Mouse (Mus musculus): ENCODE measurements around the gene Tst.

The Tst gene

DNA sequence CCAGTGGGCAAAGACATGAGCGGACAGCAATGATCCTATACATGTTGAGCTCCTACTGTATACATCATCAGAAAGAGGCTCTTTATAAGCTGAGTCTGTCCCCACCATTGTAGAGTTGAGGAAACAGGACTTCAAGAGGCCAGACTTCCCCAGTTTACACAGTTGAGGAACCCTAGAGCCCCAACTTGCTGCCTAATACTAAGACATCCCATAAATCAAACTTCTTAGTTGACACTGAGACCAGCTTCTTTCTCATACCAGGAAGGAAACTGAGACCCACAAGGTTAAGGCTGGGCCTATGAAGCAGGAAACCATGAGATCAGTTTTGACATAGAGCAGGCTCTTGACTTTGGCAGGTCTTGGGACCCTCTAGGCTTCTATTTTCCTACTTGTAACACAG is 20.1 kb downstream of the Tst start:
- DNase-seq (ENCODE audit: low read depth) = no peak

DNA sequence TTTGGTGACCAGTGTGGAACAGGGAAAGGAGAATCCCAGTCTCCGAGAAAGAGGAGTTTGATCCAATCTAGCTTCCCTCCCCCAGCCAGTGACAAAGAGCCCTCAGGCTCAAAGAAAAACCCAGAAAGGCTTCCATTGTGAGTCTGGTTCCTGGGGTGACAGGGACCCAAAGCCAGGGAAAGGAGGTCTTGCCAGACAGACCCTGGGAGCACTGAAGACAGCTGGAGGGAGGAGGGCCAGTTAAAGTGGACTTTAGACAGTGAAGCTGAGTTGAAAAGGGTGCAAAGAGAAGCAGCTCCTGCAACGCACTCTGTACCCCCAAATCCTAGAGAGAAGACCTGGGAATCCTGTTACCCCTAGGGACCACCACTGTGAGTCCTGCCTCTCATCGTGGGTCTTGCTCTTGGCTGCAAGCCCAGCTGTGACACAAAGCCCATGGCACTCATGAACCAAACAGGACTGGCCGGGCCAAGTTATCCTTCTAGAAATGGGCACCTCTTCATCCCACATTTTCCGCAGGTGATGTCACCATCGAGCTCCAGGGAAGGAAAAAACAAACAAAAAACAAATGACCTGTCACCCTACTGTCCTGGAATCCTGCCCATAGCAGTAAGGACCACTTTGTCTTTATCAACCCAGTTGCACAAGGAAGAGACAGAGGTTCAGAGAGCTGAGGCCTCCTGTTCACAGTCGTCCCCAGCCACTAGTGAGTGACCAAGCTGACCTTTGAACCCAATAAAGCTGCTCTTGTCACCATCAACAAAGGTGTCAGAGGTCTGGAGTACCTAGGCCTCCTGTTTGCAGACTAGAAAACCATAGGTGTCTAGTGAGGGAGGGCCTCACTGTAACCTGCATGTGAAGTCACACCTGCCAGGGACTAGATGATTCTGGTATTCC is 21.2 kb downstream of the Tst start:
- no peak for DNase-seq (ENCODE audit: low read depth)

DNA sequence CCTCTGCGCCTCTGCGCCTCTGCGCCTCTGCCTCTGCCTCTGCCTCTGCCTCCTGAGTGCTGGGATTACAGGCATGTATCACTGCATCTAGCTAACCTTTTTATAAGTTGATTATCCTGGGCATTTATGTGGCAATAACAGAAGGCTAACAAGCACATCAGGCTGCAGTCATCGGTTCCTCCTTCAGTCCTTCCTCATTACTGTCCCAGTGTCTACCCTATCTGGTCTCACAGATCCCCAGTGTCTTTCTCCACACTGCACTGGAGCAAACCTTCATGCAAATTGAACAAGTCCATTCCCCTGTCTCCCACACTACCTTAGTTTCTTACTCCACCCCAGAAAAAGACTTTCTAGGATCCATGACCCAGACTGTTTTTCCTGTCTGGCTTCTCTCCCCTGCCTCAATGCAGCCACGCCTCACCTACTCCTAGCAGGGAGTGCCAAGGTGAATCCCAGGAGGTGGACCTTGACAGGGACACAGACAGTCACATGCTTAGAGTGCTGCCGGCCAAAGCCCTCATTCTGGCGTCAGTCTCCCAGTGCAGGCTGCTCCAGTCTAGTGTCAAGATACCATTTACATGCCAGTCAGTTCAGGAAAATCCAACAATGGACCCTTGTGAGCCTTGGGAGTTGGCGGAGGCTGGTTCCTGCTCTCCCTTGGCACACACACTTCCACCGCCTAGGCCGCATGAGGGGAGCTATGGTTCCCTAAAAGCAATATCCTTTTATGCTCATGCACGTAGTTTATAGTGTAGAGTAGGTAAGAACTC is 22.1 kb downstream of the Tst start:
- no peak for DNase-seq (ENCODE audit: low read depth)

DNA sequence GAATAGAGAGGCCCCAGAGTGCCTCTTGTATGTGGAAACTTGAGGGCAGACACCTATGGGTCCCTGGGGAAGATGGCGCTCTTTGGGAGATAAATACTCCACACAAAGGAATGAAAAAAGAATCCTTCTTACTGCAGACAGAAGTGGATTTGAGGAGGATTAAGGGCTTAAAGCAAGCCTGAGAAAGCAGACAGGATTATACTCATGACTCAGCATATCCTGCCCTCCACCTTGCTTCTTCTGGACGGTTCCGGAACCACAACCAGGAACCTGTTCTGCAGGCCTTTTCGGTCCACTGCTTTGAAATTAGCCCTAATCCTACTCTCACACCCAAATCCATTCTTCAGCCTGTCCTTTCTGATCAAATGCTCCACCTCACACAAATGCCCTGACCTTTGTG is 23.6 kb downstream of the Tst start:
- no peak for DNase-seq (ENCODE audit: low read depth)

DNA sequence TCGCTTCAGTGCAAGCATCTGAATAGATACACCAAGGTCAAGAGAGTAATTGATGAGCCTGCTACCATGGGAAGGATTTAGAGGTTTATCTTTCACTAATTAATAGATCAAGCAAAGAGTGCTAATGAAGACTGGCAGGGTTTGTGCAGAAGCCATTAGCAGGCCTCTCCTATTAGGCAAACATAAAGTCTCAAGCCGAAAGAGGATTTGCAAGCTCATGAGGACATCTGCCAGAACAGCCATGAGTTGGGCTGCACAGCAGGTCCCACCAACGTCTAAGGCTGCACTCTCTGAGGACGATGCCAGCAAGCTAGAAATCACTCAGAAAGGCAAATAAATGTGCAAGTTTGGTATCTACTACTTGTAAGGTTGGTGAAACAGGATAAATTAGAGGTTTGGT is 25.0 kb downstream of the Tst start:
- DNase-seq (ENCODE audit: low read depth) = no peak

DNA sequence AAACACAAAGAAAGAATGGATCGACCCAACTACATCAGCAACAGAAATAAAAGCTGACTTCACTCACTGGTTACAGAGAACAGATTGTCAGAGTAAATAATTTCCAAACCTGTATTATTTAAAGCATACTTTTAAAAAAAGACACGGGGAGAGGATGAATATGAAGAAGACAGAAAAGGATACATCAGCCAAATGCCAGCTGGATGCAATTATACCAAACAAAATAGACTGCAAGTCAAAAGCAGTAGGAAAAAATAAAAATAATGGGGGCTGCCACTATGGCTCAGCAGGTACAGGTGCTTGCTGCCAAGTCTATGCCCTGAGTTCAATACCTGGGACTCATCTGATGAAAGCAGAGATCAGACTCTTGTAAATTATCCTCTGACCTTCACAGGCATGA is 25.5 kb downstream of the Tst start:
- DNase-seq (ENCODE audit: low read depth) = no peak

DNA sequence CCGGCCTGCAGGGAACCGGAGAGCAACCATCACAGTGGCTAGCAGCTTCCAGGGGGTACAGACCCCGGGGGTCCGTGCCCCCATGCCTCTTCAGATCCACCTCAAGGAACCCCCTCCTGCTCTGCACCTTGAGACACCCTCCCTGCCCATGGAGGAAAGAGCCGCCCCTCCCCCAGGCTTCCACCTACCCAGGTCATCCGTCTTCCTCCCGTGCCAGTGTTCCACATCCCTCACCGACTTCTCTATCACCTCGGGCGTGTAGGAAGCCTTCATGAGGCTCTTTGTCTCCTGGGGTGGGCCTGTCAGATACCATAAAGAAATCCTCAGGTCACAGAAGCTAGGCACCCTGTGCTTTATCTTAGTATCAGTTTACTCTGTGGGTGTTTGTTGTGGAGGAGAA is 27.2 kb downstream of the Tst start:
- no peak for DNase-seq (ENCODE audit: low read depth)

DNA sequence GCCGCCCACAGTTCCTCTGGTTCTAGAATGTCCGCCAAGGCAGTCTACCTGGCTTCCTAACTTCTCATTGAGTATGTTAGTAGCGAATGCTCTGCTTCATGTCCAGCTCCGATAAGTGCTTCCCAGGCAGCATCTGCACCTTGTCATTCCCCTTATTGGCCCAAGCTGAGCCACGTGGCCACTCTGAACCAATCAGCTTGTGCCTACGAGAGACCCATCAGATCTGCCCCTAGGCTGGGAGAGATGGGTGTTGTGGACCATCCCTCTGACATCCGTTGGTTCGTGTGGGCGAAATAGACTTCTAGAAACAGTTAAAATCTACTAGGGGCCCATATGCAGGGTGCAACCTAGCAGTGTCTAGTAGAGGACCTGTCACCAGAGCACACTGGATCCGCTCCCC is 27.8 kb downstream of the Tst start:
- no peak for DNase-seq (ENCODE audit: low read depth)

DNA sequence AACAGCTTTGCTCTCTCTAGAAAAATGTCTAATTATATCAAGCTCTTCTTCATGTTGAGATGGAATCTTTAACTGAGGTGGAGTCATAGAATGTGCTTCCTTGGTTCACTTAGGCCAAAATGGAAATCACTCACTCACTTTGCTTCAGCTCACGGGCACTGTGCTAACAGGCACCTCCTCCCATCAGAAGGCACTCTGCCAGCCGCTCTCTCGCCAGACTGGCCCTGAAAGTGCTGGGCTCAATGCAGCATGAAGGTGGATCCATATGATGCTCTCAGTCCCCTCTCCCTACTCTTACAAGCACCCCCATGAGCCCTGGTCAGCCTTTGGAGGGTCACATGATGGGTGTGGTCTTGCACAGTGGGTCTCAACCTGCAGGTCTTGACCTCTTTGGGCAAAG is 31.5 kb downstream of the Tst start:
- DNase-seq (ENCODE audit: low read depth) = no peak

DNA sequence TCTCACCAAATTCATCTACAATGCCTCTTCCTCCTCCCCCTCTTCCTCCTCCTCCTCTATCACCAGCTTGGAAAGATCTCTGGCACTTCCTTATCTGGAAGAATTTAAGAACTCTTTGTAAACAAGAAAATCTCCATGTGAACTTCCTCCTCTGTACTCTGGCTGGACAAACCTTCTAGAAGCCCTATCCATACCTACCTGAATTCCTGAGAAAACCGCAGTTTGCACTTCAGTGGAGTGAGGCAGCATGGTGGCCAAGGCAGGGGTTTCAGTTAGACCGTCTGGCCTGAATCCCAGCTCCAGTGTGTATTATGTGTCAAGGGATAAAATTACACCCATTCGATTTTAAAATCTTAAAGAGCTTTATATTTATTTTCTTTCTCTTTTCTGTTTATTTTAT is 32.9 kb downstream of the Tst start:
- DNase-seq (ENCODE audit: low read depth) = peak; percentile 17

DNA sequence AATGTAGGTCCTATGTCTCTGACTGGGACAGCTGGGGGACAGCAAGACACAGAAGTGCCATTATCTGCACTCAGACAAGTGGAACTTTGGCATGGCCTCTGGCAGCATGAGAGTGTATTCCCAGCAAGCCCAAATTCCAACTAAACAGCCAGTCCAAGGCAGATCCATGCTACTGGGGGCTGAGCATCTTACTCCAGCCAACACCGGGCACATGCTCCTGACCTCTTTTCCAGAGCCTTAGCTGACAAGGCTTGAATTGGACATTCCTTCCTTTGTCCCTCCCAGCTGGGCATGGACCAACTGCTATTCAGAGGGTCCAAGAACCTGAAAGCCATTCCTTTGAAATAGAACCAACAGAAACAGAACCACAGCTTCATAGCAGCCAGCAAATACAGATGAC is 36.1 kb downstream of the Tst start:
- no peak for DNase-seq (ENCODE audit: low read depth)

DNA sequence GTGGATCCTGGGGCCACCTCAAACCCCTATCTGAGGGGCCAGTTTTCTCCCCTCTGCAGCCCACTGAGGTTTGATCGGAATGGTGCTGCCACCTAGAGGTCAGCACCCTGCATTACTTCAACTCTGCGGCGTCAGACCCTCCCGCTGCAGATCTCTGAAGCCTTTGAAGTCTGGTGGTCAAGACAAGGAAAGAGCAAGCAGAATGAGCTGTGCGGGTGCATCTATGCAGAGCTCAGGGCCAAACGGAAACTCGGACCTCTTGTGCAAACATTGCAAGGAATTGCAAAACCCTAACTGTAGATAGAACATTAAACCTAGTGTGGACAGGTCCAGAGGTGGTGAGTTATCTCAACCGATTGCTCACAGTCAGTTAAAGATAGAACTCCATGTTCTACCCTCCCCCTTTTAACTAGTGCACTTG is 36.8 kb downstream of the Tst start:
- DNase-seq (ENCODE audit: low read depth) = peak; percentile 63

DNA sequence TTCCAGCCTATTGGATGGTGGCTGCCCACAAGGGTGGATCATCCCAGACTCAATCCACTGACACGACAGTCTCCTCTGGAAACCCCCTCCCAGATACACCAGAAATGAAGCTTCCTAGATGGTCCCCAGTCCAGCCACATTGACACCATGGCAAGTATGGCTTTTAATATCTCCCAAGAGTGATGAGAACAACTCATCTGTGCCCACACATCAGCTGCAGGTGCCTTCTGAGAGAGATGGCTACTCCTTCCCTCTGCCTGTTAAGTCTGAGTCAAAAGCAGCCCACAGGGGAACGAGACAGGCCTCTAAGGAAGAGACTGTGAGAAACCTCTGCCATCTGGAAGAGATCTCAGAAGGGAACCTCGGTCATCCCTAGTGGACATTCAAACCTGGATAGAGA is 37.9 kb downstream of the Tst start:
- no peak for DNase-seq (ENCODE audit: low read depth)

DNA sequence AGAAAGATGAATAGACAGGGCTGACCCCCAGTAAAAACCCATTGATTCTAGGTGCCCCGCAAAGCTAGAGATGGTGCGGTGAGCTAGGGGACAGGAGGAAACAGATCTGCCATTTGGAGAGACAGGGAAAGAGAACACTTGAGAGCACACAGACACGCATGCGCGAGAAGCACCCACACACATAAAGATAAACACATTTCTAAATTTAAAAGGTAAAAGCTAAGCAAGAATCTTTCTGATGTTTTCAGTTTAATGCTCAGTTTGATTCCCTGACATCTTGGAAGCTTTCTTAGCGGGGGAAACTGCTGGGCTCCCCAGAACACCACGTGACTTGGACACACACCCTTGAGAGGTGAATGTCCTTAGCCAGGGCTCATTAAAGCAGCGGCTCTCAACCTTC is 38.8 kb downstream of the Tst start:
- DNase-seq (ENCODE audit: low read depth) = no peak

DNA sequence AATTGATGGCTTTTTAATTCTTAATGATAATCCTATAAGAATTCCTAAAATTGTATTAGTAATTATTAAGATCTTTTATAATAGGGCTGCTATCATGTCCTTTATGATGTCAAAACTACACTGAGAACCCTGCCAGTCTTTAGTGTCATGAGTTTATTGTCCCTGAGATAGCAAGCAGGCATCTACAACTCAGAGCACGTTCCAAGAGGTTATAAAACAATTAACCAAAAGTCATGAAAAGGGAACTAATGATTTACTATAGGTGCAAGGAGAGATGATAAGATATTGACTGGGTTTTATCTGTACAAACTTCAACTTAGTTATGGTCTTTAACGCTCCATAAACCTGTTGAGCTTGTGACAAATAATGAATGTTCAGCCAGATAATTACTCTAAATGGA is 39.8 kb downstream of the Tst start:
- DNase-seq (ENCODE audit: low read depth) = no peak

DNA sequence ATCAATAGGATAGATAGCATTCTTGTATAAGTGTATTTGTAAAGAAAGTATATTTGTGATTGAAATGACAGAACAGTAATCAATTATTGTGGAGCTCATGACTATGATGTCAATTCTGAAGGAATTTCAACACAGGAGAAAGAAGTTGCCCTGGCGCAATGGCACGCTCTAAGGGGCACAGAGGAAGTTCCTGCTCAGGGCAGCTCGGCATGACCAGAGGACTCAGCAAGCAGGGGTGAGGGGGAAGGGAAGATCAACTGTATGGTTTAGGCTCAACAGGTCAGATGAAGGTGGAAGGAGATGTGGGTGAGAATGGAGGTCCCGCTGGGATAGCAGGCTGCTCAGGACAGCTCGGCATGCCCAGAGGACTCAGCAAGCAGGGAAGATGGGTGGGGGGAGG is 50.2 kb downstream of the Tst start:
- DNase-seq (ENCODE audit: low read depth) = no peak

DNA sequence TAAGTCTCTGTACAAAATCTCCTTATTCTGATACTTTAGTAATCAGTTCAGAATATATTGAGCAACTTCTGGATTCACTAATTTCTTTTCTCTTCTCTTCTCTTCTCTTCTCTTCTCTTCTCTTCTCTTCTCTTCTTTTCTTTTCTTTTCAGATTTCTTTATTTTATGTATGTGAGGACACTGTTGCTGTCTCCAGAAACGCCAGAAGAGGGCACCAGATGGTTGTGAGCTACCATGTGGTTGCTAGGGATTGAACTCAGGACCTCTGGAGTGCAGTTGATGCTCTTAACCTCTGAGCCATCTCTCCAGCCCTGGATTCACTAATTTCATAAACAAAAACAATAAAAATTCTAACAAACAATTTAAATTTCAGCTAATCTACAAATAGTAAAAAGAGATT is 50.7 kb downstream of the Tst start:
- peak; percentile 76 for DNase-seq (ENCODE audit: low read depth)

DNA sequence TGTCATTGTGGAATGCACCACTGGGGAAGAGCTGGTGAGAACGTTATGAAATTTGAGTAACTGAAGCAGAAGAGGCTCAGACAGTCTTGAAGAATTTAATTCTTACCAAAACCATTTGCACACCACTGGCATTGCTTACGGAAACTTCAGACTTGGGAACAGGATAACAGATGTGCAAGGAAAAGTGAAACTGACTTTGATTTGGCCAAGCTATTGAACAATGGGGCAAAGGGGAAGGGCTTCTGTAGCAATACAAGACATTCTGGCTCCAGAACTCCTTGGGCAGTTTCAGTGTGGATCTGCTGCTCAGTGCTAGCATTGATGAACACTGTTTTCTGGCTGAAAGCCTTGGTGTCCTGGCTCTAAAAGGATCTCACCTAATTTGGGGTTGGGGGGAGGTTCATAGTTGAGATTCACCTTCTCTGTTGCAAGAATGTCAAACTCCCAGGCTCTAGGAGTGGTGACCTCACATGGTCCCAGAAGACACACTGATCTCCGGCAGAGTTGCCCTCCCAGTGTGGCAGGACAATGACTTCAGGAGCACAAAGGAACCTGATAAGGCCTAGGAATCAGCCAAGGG is 54.0 kb downstream of the Tst start:
- DNase-seq (ENCODE audit: low read depth) = peak; percentile 22

Measured in NIH3T3 (cell line).